Mouse (Mus musculus) thymus, adult 2 months (tissue): Measurements from ENCODE around the gene Tchp. TPM values are rescaled to one million over a fixed set of nuclear protein-coding genes. Genes with fewer than 3 reads are reported as not detected.
A peak's percentile ranks its signal among the peaks of the same experiment; 100 is the strongest.

ENCODE experiments used
- DNase-seq: peaks from one replicate; pipeline ENCODE4 v3.0.0; 2021
- H3K27ac ChIP-seq: fragments of 200-500 bp; 2 replicates; pipeline ENCODE4 v1.5.1; 2012; ENCODE audit warnings: low read length, control low read depth; ENCODE audit not compliant: control insufficient read depth, insufficient read depth
- H3K27me3 ChIP-seq: fragments of 200-500 bp; 2 replicates; pipeline ENCODE4 v1.6.1; 2012; ENCODE audit warnings: mild to moderate bottlenecking, low read length, moderate library complexity, mixed read lengths; ENCODE audit not compliant: control insufficient read depth, insufficient read depth
- H3K36me3 ChIP-seq: fragments of 200-500 bp; 2 replicates; pipeline ENCODE4 v1.6.1; 2012; ENCODE audit warnings: mild to moderate bottlenecking, low read length, moderate library complexity; ENCODE audit not compliant: control insufficient read depth, insufficient read depth
- H3K4me1 ChIP-seq: fragments of 200-500 bp; replicated peaks from 2 replicates; pipeline ENCODE4 v1.6.1; 2012; ENCODE audit warnings: low read length; ENCODE audit not compliant: control insufficient read depth, insufficient read depth
- H3K4me3 ChIP-seq: fragments of 200-500 bp; 2 replicates; pipeline ENCODE4 v1.5.1; 2012; ENCODE audit warnings: mild to moderate bottlenecking, low read length, control low read depth, moderate library complexity; ENCODE audit not compliant: control insufficient read depth, insufficient read depth
- CTCF ChIP-seq: fragments of 200-500 bp; IDR thresholded peaks from 2 replicates; pipeline ENCODE4 v1.5.1; 2012; ENCODE audit warnings: mild to moderate bottlenecking, control low read depth, low read length, moderate library complexity, borderline replicate concordance; ENCODE audit not compliant: control insufficient read depth, poor library complexity, insufficient read depth; ENCODE audit errors: extremely low read depth
- POLR2A ChIP-seq: fragments of 200-500 bp; IDR thresholded peaks from 2 replicates; pipeline ENCODE4 v1.6.1; 2012; ENCODE audit warnings: mild to moderate bottlenecking, low read length, control low read depth, moderate library complexity; ENCODE audit not compliant: control insufficient read depth, poor library complexity, insufficient read depth; ENCODE audit errors: extremely low read depth
- WGBS: fragments of 180-500 bp; shearing (Covaris S2); methylation state at CpG from one replicate; pipeline ENCODE4 v1.1.7; 2018; 5-methylcytosine and 5-hydroxymethylcytosine counted together
- polyA plus RNA-seq: library from polyadenylated mRNA; depleted of rRNA; stranded (reverse); fragments of >200 nt; gene quantifications from 2 replicates; pipeline ENCODE4 v1.2.3, GENCODE M21; 2012

The Tchp gene
- polyA plus RNA-seq, 1 experiment, result 25.6 TPM

- 97% methylated on average over 10 of the region's 10 CpGs for WGBS
- Histone ChIP-seq H3K36me3 (peaks cover 91% of the 10 kb centered on the region), H3K4me3 (no peak overlapping the region), H3K27ac (no peak overlapping the region), H3K4me1 (no peaks in the 10 kb centered on the region), H3K27me3 (no peaks in the 10 kb centered on the region)
- TF ChIP-seq POLR2A, result no peak
- TF ChIP-seq CTCF, result no peak
- DNase-seq, result no peak
Measured at GRCm38 (mm10) chr5:114750325-114750724, 42.8 kb downstream of the Tchp start.

- Histone ChIP-seq H3K36me3 (peaks cover 91% of the 10 kb centered on the region), H3K27ac (no peak overlapping the region), H3K4me1 (no peaks in the 10 kb centered on the region), H3K27me3 (no peaks in the 10 kb centered on the region), H3K4me3 (no peak overlapping the region)
- 96% methylated on average over 10 of the region's 10 CpGs for WGBS
- DNase-seq, result no peak
- TF ChIP-seq POLR2A (no peak), CTCF (no peak)
Measured at GRCm38 (mm10) chr5:114752397-114752796, 44.8 kb downstream of the Tchp start.

GRCm38 (mm10) chr5:114753384-114753783, 45.8 kb downstream of the Tchp start:
- no peaks in the 10 kb centered on the region for H3K4me1 ChIP-seq
- H3K27ac ChIP-seq, result no peak overlapping the region
- 98% methylated on average over 12 of the region's 12 CpGs for WGBS
- TF ChIP-seq CTCF (no peak), POLR2A (no peak)
- DNase-seq, result no peak
- no peaks in the 10 kb centered on the region for H3K27me3 ChIP-seq
- H3K4me3 ChIP-seq, result no peak overlapping the region
- peaks cover 88% of the 10 kb centered on the region for H3K36me3 ChIP-seq

- H3K27ac ChIP-seq, result no peak overlapping the region
- H3K36me3 ChIP-seq, result peaks cover 86% of the 10 kb centered on the region
- WGBS, result 96% methylated on average over 5 of the region's 5 CpGs
- H3K27me3 ChIP-seq, result no peaks in the 10 kb centered on the region
- no peak overlapping the region for H3K4me3 ChIP-seq
- TF ChIP-seq POLR2A (no peak), CTCF (no peak)
- DNase-seq, result no peak
- H3K4me1 ChIP-seq, result no peaks in the 10 kb centered on the region
Measured at GRCm38 (mm10) chr5:114759536-114760090, 52.1 kb downstream of the Tchp start.

GRCm38 (mm10) chr5:114761980-114762379, 54.4 kb downstream of the Tchp start:
- Histone ChIP-seq H3K4me3 (no peak overlapping the region), H3K4me1 (no peaks in the 10 kb centered on the region), H3K27me3 (no peaks in the 10 kb centered on the region), H3K36me3 (peaks cover 87% of the 10 kb centered on the region), H3K27ac (no peak overlapping the region)
- DNase-seq, result no peak
- TF ChIP-seq CTCF, result no peak
- no peak for TF ChIP-seq POLR2A
- 97% methylated on average over 8 of the region's 8 CpGs for WGBS

GRCm38 (mm10) chr5:114764812-114765735, 57.5 kb downstream of the Tchp start:
- Histone ChIP-seq H3K36me3 (peaks cover 63% of the 10 kb centered on the region), H3K27me3 (no peaks in the 10 kb centered on the region), H3K4me1 (peaks cover 7% of the 10 kb centered on the region), H3K27ac (no peak overlapping the region), H3K4me3 (no peak overlapping the region)
- DNase-seq, result peak; percentile 30
- 91% methylated on average over 18 of the region's 18 CpGs for WGBS
- TF ChIP-seq POLR2A (no peak), CTCF (no peak)

- H3K36me3 ChIP-seq, result peaks cover 47% of the 10 kb centered on the region
- peaks cover 12% of the 10 kb centered on the region for H3K4me1 ChIP-seq
Measured at GRCm38 (mm10) chr5:114766686-114767085, 59.1 kb downstream of the Tchp start.

More at GRCm38 (mm10) chr5:114766686-114767085, 59.1 kb downstream of the Tchp start:
- 96% methylated on average over 8 of the region's 8 CpGs for WGBS
- TF ChIP-seq POLR2A, result no peak
- no peak for TF ChIP-seq CTCF
- H3K27ac ChIP-seq, result no peak overlapping the region
- H3K27me3 ChIP-seq, result no peaks in the 10 kb centered on the region
- H3K4me3 ChIP-seq, result no peak overlapping the region
- DNase-seq, result no peak
